Mouse (Mus musculus) lung, embryonic 15.5 days (tissue): Measurements from ENCODE around the gene Lce1m. TPM values are rescaled to one million over a fixed set of nuclear protein-coding genes. Genes with fewer than 3 reads are reported as not detected.
"Not testable (repeated sequence)": the region's sequence is repeated elsewhere in the genome, so short reads cannot be mapped to it uniquely, and the experiment has no call there.

Experiments
- ATAC-seq: fragments of 200-750 bp; cut with Nextera tagmentation; 2 replicates; pipeline ENCODE4 v1.8.0; 2017; ENCODE audit warnings: moderate number of reproducible peaks, borderline replicate concordance; ENCODE audit not compliant: low FRiP score, low TSS enrichment; ENCODE audit errors: extremely low read depth
- H3K27ac ChIP-seq: fragments of 300-500 bp; sonication (generic); 2 replicates; pipeline ENCODE4 v1.5.1; 2015; ENCODE audit warnings: moderate library complexity, mild to moderate bottlenecking, inconsistent platforms
- H3K27me3 ChIP-seq: fragments of 300-500 bp; sonication (generic); 2 replicates; pipeline ENCODE4 v1.6.1; 2015; ENCODE audit warnings: inconsistent platforms
- H3K36me3 ChIP-seq: fragments of 300-500 bp; sonication (generic); 2 replicates; pipeline ENCODE4 v1.6.1; 2015; ENCODE audit warnings: inconsistent platforms
- H3K4me1 ChIP-seq: fragments of 300-500 bp; sonication (generic); 2 replicates; pipeline ENCODE4 v1.6.1; 2015; ENCODE audit warnings: inconsistent platforms
- H3K4me2 ChIP-seq: fragments of 300-500 bp; sonication (generic); 2 replicates; pipeline ENCODE4 v1.6.1; 2015; ENCODE audit warnings: inconsistent platforms, mild to moderate bottlenecking, moderate library complexity
- H3K4me3 ChIP-seq: fragments of 300-500 bp; sonication (generic); 2 replicates; pipeline ENCODE4 v1.5.1; 2015; ENCODE audit warnings: mild to moderate bottlenecking, inconsistent platforms
- H3K9ac ChIP-seq: fragments of 300-500 bp; sonication (generic); 2 replicates; pipeline ENCODE4 v1.6.1; 2015; ENCODE audit warnings: inconsistent platforms
- H3K9me3 ChIP-seq: fragments of 300-500 bp; sonication (generic); 2 replicates; pipeline ENCODE4 v1.6.1; 2016; ENCODE audit warnings: inconsistent platforms
- WGBS: fragments of 180-500 bp; shearing (Covaris S2); methylation state at CpG from one replicate; pipeline ENCODE4 v1.1.7; 2015; 5-methylcytosine and 5-hydroxymethylcytosine counted together
- polyA plus RNA-seq: library from polyadenylated mRNA; unstranded; fragments of >200 nt; fragmentation: Nextera tagmentation; extraction: Ambion mirVana; gene quantifications from 2 replicates; pipeline ENCODE4 v1.2.1, GENCODE M21; 2015

Gene Lce1m
- not detected in 2 replicates for polyA plus RNA-seq

DNA sequence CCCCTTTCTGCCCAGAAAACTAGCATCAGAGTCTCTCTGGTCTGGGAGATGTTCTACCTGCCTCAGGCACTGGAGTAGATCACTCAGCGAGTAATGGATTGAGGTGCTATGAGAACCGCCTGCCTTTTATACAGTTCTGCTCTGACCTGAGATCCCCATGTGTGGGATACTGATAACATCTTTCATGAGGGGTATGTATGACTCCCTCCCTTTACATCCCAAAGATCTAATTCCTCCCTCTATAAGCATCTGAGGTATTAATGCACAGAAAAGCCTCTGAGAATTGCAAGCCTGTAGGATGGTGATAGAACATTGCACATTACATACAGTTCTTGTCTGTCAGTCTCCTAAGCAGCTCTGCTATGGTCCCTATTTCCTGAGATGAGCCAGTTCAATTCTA is at the start of gene Lce1m:
Gene Lce1m, minus strand, starts transcription at position 101 of the 400 bp plus-strand sequence.
- Histone ChIP-seq H3K4me3 (no peak within 1 kb of the TSS), H3K27ac (no peak within 1 kb of the TSS), H3K9me3 (no peaks in the 10 kb centered on the region), H3K36me3 (no peaks in the 10 kb centered on the region), H3K4me1 (no peaks in the 10 kb centered on the region; the same call in 1 of the 2 replicates), H3K27me3 (no peaks in the 10 kb centered on the region), H3K9ac (no peak within 1 kb of the TSS), H3K4me2 (no peak within 1 kb of the TSS)
- no peak for ATAC-seq
- 79% methylated on average over 2 of the region's 2 CpGs for WGBS

DNA sequence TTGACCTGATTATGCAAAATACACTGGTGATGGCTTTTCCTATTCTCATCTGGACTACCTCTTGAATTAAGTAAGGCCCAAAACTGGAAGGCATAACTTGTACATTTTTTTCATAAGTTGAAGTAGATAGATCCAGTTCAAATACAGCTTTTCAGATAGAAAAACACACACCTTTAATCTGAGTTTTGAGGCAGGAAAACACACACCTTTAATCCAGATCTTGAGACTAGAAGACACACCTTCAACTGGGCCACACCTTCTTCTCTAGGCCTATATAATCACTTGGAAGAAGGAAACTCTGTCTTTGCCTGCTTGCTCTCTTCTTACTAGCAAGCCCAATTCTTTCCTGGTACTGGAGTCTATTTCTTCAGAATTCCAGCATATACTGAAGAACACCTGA is 49.7 kb upstream of the Lce1m start, which contains the start of gene Gm4858:
Gene Gm4858, plus strand, starts transcription at position 301 of the 400 bp plus-strand sequence.
- H3K27ac ChIP-seq, H3K9ac ChIP-seq, ATAC-seq, H3K4me1 ChIP-seq, H3K4me2 ChIP-seq, H3K36me3 ChIP-seq, H3K9me3 ChIP-seq, H3K4me3 ChIP-seq, H3K27me3 ChIP-seq: not testable (repeated sequence)

DNA sequence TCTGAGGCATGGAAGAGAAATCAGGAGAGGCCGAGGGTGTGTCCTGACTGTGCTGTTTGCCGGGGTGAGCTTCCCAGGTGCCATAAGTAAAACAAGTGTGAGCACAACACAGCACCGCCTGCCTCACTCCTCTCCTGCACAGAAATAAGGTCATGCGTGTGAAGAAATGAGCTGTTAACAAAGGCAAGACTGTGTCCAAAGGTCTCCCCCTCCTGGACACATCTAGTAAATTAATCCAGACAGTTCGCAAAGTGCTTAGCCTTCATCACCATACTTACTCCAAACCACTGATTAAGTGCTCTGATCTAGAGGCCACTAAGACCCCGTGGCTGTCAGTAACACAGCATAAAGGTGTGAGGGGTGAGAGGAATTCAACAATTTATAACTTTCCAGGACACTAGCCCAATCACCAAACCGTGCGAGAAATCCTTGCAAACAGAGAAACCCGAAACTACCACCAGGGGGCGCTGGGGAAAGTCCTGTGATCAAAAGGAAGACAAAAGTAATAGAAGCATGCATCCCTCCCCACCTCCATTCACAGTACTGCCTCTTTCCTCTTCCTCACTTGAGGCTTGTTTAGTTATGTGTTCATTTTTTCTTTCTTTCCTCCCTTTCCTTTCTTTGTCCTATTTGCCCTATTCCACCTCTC is 34.1 kb upstream of the Lce1m start:
- Histone ChIP-seq H3K4me1 (no peaks in the 10 kb centered on the region), H3K9ac (no peak overlapping the region), H3K27ac (no peak overlapping the region), H3K9me3 (no peaks in the 10 kb centered on the region), H3K4me2 (no peak overlapping the region), H3K36me3 (no peaks in the 10 kb centered on the region), H3K4me3 (no peak overlapping the region), H3K27me3 (no peaks in the 10 kb centered on the region)
- ATAC-seq: no peak
- 48% methylated on average over 10 of the region's 10 CpGs for WGBS

DNA sequence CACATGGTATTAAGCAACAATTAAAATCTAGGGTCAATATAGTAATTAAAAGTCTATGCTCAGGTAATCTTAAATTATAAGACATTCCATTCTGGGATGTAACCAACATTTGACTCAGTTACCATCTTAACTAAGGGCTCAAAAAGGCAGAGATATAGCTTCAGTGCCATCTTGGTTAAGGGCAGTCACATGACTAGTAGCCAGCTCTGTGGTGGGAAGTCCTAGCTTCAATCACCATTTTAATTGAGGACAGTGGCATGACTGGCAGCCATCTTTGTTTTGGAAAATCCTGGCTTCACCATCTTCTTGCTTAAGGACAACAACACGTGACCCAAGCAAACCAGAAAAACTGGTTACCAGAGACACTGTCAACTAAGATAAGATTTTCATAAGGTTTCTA is 31.3 kb upstream of the Lce1m start:
- H3K27me3 ChIP-seq: no peaks in the 10 kb centered on the region
- H3K9ac ChIP-seq: no peak overlapping the region
- ATAC-seq: no peak
- H3K4me1 ChIP-seq: no peaks in the 10 kb centered on the region
- no peak overlapping the region for H3K4me3 ChIP-seq
- 64% methylated on average over 1 of the region's 1 CpGs for WGBS
- H3K36me3 ChIP-seq: no peaks in the 10 kb centered on the region
- no peaks in the 10 kb centered on the region for H3K9me3 ChIP-seq
- no peak overlapping the region for H3K27ac ChIP-seq
- H3K4me2 ChIP-seq: no peak overlapping the region

DNA sequence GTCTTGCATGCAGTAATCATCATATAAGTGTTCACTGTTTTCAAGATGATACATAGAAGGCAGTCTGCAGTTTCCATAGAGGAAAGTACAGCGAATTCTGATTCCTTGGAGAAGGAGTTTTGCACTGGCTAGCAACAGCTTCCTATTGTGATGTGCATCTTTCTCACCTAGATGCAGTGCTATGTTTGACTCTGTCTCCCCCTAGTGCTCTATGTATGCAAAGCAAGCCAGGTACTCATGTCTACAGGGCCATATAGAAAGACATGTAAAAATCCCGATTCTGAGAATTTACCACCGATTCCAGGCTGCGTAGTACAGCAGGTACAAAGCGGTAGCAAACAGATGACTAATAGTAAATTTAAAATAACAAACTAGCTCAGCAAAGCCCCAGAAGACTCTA is 12.6 kb upstream of the Lce1m start:
- Histone ChIP-seq H3K27ac (no peak overlapping the region), H3K4me1 (no peaks in the 10 kb centered on the region), H3K4me2 (no peak overlapping the region), H3K4me3 (no peak overlapping the region), H3K9ac (no peak overlapping the region), H3K9me3 (no peaks in the 10 kb centered on the region), H3K36me3 (no peaks in the 10 kb centered on the region), H3K27me3 (no peaks in the 10 kb centered on the region)
- no peak; the same call in 1 of the 2 replicates for ATAC-seq
- WGBS: 45% methylated on average over 5 of the region's 5 CpGs

DNA sequence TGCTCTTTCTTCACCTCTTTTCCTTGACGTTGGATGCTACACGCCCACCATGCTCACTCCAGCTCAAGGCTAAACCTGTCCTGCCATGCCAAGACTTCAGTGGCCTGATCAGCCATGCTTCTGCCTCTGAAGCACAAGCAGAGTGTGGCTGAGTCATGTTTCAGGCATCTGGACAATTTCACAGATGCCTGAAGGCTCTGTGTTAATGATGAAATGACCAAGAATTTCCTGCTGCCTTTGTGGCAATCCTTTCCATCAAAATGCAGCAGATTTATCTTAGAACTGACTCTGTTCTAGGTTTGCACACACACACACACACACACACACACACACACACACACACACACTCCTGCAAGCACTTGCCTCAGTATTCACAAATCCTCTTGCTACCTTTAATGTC is 6.6 kb upstream of the Lce1m start:
- Histone ChIP-seq H3K36me3 (no peaks in the 10 kb centered on the region), H3K4me1 (no peaks in the 10 kb centered on the region), H3K9me3 (no peaks in the 10 kb centered on the region), H3K27me3 (no peaks in the 10 kb centered on the region), H3K27ac (no peak overlapping the region), H3K4me3 (no peak overlapping the region), H3K9ac (no peak overlapping the region), H3K4me2 (no peak overlapping the region)
- WGBS: 51% methylated on average over 2 of the region's 2 CpGs
- no peak for ATAC-seq

DNA sequence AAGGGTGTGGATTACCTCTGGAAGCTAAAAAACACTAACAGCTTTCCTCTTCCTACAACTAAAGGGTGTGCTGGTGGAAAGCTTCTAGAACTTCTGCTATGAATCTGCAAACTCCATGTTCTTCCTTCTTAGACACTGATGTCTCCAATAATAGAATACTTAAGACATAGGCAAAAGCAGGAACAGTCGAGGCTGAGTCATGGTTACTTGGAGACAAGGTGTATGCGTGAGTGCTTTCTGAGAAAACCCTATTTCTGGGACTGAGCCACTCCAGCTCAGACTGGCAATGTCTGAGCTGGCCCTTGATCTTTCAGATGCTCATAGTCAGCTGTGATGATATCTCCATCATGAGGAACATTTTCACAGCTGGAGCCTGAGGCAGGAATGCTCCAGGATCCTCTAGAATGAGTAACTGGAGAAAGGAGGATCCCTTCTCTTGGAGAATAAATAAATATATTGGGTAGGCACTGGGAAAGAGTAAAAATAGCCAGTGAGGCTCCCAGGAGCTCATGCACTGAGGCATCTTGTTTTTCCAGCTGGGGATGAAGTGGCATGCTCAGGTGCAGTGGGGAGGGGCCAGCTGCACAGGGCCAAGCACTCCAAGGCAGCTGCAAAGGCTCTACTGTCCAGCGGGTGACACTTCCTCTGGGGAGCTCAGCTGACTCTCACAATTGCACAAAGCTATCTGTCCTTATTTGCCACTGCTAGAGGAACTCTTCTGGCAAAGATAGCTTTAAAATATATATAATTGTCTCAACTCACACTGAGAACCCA is 4.7 kb upstream of the Lce1m start:
- Histone ChIP-seq H3K4me2 (no peak overlapping the region), H3K4me1 (no peaks in the 10 kb centered on the region), H3K9me3 (no peaks in the 10 kb centered on the region), H3K27ac (no peak overlapping the region), H3K4me3 (no peak overlapping the region), H3K36me3 (no peaks in the 10 kb centered on the region), H3K27me3 (no peaks in the 10 kb centered on the region), H3K9ac (no peak overlapping the region)
- 68% methylated on average over 3 of the region's 3 CpGs for WGBS
- ATAC-seq: no peak

DNA sequence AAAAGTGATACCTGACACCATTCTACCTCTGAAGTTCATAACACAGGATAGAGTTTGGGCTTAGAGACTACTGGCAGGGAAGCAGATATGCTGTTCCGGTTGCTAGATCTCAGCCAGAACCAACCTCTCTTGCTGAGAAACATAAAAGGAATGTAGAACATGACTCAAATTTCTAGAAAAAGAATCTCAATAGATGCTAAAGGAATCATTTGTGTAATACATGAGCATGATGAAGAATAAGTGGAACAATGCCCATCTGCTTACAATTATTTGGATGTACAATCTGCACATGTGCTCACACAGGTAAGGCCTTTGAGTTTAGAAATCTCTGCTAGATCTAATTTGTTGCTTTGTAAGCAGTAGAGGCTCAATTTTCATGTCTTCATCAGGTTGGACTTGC is 2.3 kb upstream of the Lce1m start:
- no peak for ATAC-seq
- H3K36me3 ChIP-seq: no peaks in the 10 kb centered on the region
- no peak overlapping the region for H3K4me2 ChIP-seq
- no peak overlapping the region for H3K9ac ChIP-seq
- no peaks in the 10 kb centered on the region for H3K4me1 ChIP-seq
- WGBS: 81% methylated on average over 1 of the region's 1 CpGs
- H3K27ac ChIP-seq: no peak overlapping the region
- H3K9me3 ChIP-seq: no peaks in the 10 kb centered on the region
- H3K27me3 ChIP-seq: no peaks in the 10 kb centered on the region
- H3K4me3 ChIP-seq: no peak overlapping the region

DNA sequence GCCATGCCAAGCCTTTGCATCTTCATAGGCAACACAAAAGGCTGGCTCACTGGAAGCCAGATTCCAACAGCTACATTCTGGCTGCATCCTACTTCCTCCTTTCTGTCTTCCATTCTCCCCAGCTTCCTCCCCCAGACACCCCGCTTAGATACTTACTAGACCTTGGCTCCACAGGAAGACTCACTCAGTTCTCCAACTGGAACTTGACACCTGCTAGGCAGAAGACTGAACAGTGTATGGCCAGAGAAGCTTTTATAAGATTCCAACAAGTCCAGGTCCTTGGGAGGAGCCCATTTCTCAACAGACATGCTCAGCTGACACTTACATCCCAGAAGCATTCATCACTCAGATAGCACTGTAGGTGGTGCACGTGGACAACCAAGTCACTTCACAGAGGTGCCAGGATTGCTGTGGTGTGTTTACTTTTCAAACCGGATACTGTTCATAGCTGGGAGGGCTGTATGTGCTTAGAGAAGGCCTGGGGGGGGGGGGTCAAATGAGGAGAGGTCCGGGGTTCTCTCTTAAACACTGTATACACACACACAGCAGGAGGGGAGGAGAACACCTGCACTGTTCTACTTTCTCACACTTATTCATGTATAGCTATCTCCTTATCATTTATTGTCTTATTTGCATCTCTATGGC is 3.3 kb downstream of the Lce1m start, which contains the start of gene Crct1:
Gene Crct1, minus strand, starts transcription at position 228 of the 645 bp plus-strand sequence.
- Histone ChIP-seq H3K9ac (peak within 1 kb of the TSS; percentile 36), H3K9me3 (no peaks in the 10 kb centered on the region), H3K27ac (no peak within 1 kb of the TSS), H3K4me1 (no peaks in the 10 kb centered on the region; the same call in 1 of the 2 replicates), H3K4me2 (peak within 1 kb of the TSS; percentile 88), H3K4me3 (peak within 1 kb of the TSS; percentile 45), H3K36me3 (no peaks in the 10 kb centered on the region), H3K27me3 (no peaks in the 10 kb centered on the region)
- ATAC-seq: no peak
- WGBS: 13% methylated on average over 4 of the region's 4 CpGs

DNA sequence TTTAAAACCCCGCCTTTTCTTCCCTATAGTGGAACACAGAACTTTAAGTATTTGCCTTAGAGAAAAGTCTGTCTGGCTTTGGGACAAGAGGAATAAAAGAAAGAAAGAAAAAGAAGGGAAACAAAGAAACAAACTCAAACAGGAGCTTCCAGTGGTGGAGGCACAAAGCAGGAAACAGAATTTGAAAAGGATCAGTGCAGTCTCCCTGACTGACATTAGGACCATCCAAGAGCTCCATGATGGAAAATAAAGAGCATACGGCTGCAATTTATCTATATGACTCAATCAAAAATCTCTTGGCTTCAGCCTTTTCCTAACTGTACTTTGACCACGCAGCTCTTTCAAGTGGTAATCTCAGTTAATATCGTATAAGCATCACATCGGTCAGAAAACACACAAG is 4.0 kb downstream of the Lce1m start:
- Histone ChIP-seq H3K27me3 (no peaks in the 10 kb centered on the region), H3K27ac (no peak overlapping the region), H3K4me1 (no peaks in the 10 kb centered on the region; the same call in 1 of the 2 replicates), H3K4me3 (peak overlapping the region; percentile 45), H3K4me2 (peak overlapping the region; percentile 88), H3K36me3 (no peaks in the 10 kb centered on the region), H3K9ac (peak overlapping the region; percentile 36), H3K9me3 (no peaks in the 10 kb centered on the region)
- no peak for ATAC-seq
- WGBS: 30% methylated on average over 5 of the region's 5 CpGs

DNA sequence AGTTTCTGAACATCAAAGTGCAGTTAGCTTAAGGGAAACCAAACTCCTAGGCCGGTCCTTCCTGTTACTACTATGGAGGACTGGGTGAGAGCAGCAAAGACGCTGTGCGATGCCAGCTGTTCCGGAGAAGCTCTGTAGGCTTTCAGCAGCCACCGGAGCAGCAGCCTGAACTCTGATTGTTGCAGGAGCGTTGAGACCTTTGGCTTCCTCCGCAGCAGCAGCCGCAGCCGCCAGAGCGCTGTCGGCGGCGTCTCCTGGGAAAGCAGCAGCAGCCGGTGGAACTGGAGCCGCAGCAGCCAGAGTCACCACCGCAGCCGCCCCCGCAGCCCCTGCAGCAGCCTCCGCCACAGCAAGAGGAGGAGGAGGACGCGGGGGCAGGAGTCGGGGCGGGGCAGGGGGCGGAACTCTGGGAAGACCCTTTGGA is 4.5 kb downstream of the Lce1m start:
- Histone ChIP-seq H3K9me3 (no peaks in the 10 kb centered on the region), H3K27me3 (no peaks in the 10 kb centered on the region), H3K27ac (no peak overlapping the region), H3K9ac (peak overlapping the region; percentile 36), H3K36me3 (no peaks in the 10 kb centered on the region), H3K4me1 (no peaks in the 10 kb centered on the region; the same call in 1 of the 2 replicates), H3K4me2 (peak overlapping the region; percentile 88), H3K4me3 (peak overlapping the region; percentile 45)
- ATAC-seq: peak; percentile 84; the same call in 1 of the 2 replicates
- 2% methylated on average over 24 of the region's 24 CpGs for WGBS

DNA sequence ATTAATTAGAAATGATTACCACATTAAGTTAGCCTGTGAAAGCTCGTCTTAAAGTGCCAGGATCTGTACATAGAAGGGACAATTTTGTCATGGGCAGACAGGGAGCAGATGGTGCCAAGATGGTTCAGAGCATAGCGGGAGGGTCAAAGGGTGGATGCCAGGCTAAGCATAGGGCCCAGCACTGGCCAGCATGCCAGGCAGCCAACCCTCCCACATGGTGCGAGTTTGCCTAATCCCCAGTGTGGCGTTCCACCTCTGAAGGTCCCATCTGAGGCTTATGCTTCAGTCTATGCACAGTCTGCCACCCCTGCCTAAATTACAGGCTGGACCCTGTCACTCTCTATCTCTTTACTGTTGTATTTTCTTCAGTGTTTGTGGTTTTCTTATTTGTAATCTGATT is 16.0 kb downstream of the Lce1m start:
- WGBS: 68% methylated on average over 4 of the region's 4 CpGs

More for the DNA sequence above, 16.0 kb downstream of the Lce1m start:
- H3K9me3 ChIP-seq: no peaks in the 10 kb centered on the region
- no peak overlapping the region for H3K4me2 ChIP-seq
- H3K27me3 ChIP-seq: no peaks in the 10 kb centered on the region
- no peak overlapping the region for H3K9ac ChIP-seq
- no peak overlapping the region for H3K27ac ChIP-seq
- no peaks in the 10 kb centered on the region for H3K36me3 ChIP-seq
- no peak for ATAC-seq
- H3K4me3 ChIP-seq: no peak overlapping the region
- no peaks in the 10 kb centered on the region for H3K4me1 ChIP-seq
